Mouse (Mus musculus): ENCODE results near the gene Rai2. TPM values are rescaled to one million over a fixed set of nuclear protein-coding genes. Genes with fewer than 3 reads are reported as not detected.

Rai2 gene
- polyA plus RNA-seq, 1 experiment: 3.8 TPM

DNA sequence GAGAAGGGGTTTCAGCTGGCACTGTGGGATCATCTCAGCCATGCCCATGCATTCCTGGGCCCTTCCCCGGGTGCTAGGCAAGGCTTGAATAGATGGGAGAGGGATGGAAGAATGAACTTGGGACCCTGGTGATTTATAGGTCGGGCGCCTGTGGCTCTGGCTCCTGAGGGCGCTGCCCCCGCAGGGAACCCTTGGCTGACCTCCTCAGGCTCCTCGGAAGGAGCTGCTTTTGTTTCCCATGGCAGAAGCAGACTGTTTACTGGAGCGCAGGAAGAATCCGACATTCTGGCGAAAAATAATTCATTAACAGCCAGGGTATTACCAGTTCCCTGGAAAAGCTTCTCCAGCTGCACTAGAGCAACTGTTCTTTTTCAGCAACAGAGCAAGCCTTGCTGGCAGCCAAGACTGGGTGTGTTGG lies 6.5 kb downstream of the Rai2 start:
- Histone ChIP-seq H3K36me3 (ENCODE audit: control insufficient read depth, insufficient read depth, low read length) (no peaks in the 10 kb centered on the region), H3K27me3 (ENCODE audit: control insufficient read depth, insufficient read depth, low read length) (no peaks in the 10 kb centered on the region), H3K4me1 (replicated peaks; ENCODE audit: control insufficient read depth, insufficient read depth, low read length) (no peaks in the 10 kb centered on the region), H3K27ac (ENCODE audit: control insufficient read depth, insufficient read depth, low read length) (no peak overlapping the region), H3K4me3 (ENCODE audit: control insufficient read depth, insufficient read depth, low read length) (no peak overlapping the region)
- TF ChIP-seq CTCF (IDR thresholded peaks at IDR 0.05; ENCODE audit: borderline replicate concordance, control insufficient read depth, extremely low read depth, insufficient read depth, low read length, poor library complexity): no peak
- no peak for TF ChIP-seq POLR2A (IDR thresholded peaks at IDR 0.05; ENCODE audit: control insufficient read depth, extremely low read depth, insufficient read depth, low read length, poor library complexity)
- DNase-seq: no peak
- 86% methylated on average over 9 of the region's 9 CpGs for WGBS

DNA sequence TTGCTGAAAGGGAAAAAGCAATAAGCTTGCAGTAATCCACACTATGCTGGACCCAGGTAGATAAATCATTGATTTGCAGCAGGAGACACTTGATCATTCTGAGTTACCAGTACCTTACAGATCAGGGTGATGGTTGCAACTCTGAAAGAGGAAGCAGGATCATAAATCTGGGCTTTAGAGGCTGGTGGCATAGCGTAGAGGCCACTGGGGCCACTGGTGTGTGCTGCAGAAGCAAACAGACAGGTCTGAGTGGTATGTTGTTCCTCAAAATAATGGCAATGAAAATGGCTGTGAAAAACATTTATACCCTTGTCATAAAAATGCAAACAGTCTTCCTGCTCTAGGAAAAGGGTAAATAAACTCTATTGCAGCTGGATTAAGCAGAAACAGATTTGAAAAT lies 9.4 kb downstream of the Rai2 start:
- Histone ChIP-seq H3K4me1 (replicated peaks; ENCODE audit: control insufficient read depth, insufficient read depth, low read length) (no peaks in the 10 kb centered on the region), H3K4me3 (ENCODE audit: control insufficient read depth, insufficient read depth, low read length) (no peak overlapping the region), H3K27ac (ENCODE audit: control insufficient read depth, insufficient read depth, low read length) (no peak overlapping the region), H3K27me3 (ENCODE audit: control insufficient read depth, insufficient read depth, low read length) (no peaks in the 10 kb centered on the region), H3K36me3 (ENCODE audit: control insufficient read depth, insufficient read depth, low read length) (no peaks in the 10 kb centered on the region)
- no peak for DNase-seq
- 35% methylated on average over 1 of the region's 1 CpGs for WGBS
- no peak for TF ChIP-seq POLR2A (IDR thresholded peaks at IDR 0.05; ENCODE audit: control insufficient read depth, extremely low read depth, insufficient read depth, low read length, poor library complexity)
- TF ChIP-seq CTCF (IDR thresholded peaks at IDR 0.05; ENCODE audit: borderline replicate concordance, control insufficient read depth, extremely low read depth, insufficient read depth, low read length, poor library complexity): no peak

DNA sequence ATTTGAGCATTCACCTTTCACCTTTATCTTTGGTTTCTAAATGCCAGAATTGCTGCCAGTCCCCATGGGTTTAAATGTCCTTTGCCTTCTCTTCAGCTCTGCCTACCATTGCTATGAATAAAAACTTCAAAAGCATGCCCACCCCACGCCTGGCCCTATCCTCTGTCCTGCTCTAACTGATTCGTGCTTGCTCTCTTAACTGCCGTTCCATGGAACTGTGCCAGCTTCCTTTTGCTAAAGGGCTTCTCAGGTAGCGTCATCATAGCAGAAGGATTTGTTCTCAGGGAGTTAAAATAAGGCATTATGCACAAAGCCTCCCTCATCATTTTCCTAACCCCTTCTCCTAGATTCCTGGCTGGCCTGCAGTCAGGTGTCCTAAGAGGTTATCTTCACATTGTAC lies 11.6 kb downstream of the Rai2 start:
- no peak for DNase-seq
- TF ChIP-seq POLR2A (IDR thresholded peaks at IDR 0.05; ENCODE audit: control insufficient read depth, extremely low read depth, insufficient read depth, low read length, poor library complexity): no peak
- TF ChIP-seq CTCF (IDR thresholded peaks at IDR 0.05; ENCODE audit: borderline replicate concordance, control insufficient read depth, extremely low read depth, insufficient read depth, low read length, poor library complexity): no peak
- no peaks in the 10 kb centered on the region for H3K27me3 ChIP-seq (ENCODE audit: control insufficient read depth, insufficient read depth, low read length)
- H3K4me3 ChIP-seq (ENCODE audit: control insufficient read depth, insufficient read depth, low read length): no peak overlapping the region
- 57% methylated on average over 4 of the region's 4 CpGs for WGBS
- H3K27ac ChIP-seq (ENCODE audit: control insufficient read depth, insufficient read depth, low read length): no peak overlapping the region
- H3K36me3 ChIP-seq (ENCODE audit: control insufficient read depth, insufficient read depth, low read length): no peaks in the 10 kb centered on the region
- H3K4me1 ChIP-seq (replicated peaks; ENCODE audit: control insufficient read depth, insufficient read depth, low read length): no peaks in the 10 kb centered on the region

DNA sequence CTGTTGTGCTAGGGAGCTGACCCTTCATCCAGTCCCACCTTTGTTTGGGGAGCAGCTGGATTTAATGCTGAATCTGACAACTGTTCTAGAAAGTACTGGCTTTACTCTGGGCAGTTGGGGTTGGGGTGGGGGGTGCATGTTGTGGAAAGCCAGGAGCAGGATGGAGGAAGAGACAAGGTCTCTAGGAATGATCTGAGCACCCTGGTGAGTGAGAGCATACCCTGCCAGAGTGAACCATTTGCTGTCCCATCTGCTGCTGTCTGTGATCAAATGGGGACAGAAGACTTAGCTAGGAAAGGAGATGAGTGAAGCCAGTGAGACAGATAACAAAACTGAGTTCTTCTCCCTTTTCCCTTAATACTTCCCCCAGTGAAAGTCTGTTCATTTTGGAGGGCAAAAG lies 13.2 kb downstream of the Rai2 start:
- H3K4me3 ChIP-seq (ENCODE audit: control insufficient read depth, insufficient read depth, low read length): no peak overlapping the region
- no peak for DNase-seq
- H3K36me3 ChIP-seq (ENCODE audit: control insufficient read depth, insufficient read depth, low read length): no peaks in the 10 kb centered on the region
- no peaks in the 10 kb centered on the region for H3K27me3 ChIP-seq (ENCODE audit: control insufficient read depth, insufficient read depth, low read length)
- no peaks in the 10 kb centered on the region for H3K4me1 ChIP-seq (replicated peaks; ENCODE audit: control insufficient read depth, insufficient read depth, low read length)
- H3K27ac ChIP-seq (ENCODE audit: control insufficient read depth, insufficient read depth, low read length): no peak overlapping the region
- TF ChIP-seq CTCF (IDR thresholded peaks at IDR 0.05; ENCODE audit: borderline replicate concordance, control insufficient read depth, extremely low read depth, insufficient read depth, low read length, poor library complexity): no peak
- TF ChIP-seq POLR2A (IDR thresholded peaks at IDR 0.05; ENCODE audit: control insufficient read depth, extremely low read depth, insufficient read depth, low read length, poor library complexity): no peak

DNA sequence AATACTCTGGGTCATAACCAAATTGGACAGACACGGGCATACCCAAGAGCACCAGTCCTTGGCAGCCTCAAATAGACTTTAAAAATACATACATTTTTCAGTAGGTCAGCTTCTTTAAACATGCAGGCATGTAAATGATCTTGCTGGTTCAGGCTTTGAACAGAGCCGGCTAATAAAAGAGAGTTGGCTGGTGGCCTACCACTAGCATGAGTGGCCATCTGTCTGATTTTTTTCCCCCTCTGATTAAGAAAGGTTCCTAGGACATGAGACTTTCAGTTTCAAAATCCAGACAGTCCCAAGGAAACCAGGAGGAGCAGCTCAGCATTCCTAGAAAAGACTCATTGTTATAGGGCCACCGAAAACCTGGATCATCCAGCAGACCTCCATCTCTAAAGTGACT lies 15.0 kb downstream of the Rai2 start:
- H3K36me3 ChIP-seq (ENCODE audit: control insufficient read depth, insufficient read depth, low read length): no peaks in the 10 kb centered on the region
- WGBS: 98% methylated on average over 3 of the region's 3 CpGs
- H3K27ac ChIP-seq (ENCODE audit: control insufficient read depth, insufficient read depth, low read length): no peak overlapping the region
- no peak overlapping the region for H3K4me3 ChIP-seq (ENCODE audit: control insufficient read depth, insufficient read depth, low read length)
- H3K27me3 ChIP-seq (ENCODE audit: control insufficient read depth, insufficient read depth, low read length): no peaks in the 10 kb centered on the region
- TF ChIP-seq POLR2A (IDR thresholded peaks at IDR 0.05; ENCODE audit: control insufficient read depth, extremely low read depth, insufficient read depth, low read length, poor library complexity) (no peak), CTCF (IDR thresholded peaks at IDR 0.05; ENCODE audit: borderline replicate concordance, control insufficient read depth, extremely low read depth, insufficient read depth, low read length, poor library complexity) (no peak)
- no peaks in the 10 kb centered on the region for H3K4me1 ChIP-seq (replicated peaks; ENCODE audit: control insufficient read depth, insufficient read depth, low read length)
- no peak for DNase-seq

DNA sequence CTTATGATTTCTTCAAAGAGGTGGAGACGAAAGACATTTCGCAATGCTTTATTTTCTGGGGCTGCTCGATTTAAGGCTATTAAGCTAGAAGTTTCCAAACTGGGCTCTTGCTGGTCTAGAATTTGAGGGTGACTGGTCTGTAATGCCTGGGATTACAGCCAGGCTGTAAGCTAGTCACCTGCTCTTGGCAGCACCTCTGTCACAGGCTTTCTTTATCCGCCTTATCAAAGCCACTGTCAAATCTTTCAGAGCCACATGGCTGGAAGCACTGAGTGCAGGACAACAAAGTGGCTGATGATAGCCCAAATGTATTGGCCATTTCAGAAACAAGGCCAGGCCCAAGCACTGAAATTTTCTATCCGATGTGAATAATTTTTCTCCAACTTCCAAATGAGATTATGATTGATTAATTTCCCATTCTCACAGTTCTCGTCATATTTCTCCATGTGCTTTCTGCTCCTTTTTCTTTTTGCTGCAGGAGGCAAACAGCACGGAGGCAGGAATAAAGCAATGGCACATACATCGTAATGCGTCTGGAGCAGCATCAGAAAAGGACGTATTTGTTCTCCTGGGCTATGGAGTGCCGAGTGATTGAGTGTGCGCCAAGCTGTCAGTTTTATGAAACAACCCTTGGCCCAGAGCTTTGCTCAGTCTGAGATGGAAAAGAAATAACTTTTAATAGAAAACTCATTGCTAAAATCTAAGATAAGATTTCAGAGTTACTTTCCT lies 16.9 kb downstream of the Rai2 start:
- Histone ChIP-seq H3K4me1 (replicated peaks; ENCODE audit: control insufficient read depth, insufficient read depth, low read length) (no peaks in the 10 kb centered on the region), H3K4me3 (ENCODE audit: control insufficient read depth, insufficient read depth, low read length) (no peak overlapping the region), H3K27ac (ENCODE audit: control insufficient read depth, insufficient read depth, low read length) (no peak overlapping the region), H3K27me3 (ENCODE audit: control insufficient read depth, insufficient read depth, low read length) (no peaks in the 10 kb centered on the region), H3K36me3 (ENCODE audit: control insufficient read depth, insufficient read depth, low read length) (no peaks in the 10 kb centered on the region)
- no peak for DNase-seq
- no peak for TF ChIP-seq POLR2A (IDR thresholded peaks at IDR 0.05; ENCODE audit: control insufficient read depth, extremely low read depth, insufficient read depth, low read length, poor library complexity)
- TF ChIP-seq CTCF (IDR thresholded peaks at IDR 0.05; ENCODE audit: borderline replicate concordance, control insufficient read depth, extremely low read depth, insufficient read depth, low read length, poor library complexity): no peak
- 97% methylated on average over 12 of the region's 12 CpGs for WGBS

DNA sequence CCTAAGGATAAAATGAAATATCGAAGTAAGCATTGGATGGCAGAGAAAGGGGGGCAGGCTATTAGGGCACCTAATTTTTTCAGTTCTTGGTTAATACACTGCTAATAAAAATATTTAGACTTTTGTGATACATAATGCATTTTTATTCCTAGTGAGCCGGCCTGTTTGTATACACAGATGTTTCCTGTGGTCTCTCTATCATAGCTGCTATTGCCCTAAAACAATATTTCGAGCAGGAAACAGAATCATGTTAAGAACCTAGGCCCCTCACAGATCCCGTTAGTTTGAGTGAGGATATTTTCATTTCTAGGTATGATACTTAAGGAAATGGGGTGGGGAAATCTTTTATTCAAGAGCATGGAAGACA lies 17.4 kb downstream of the Rai2 start:
- Histone ChIP-seq H3K36me3 (ENCODE audit: control insufficient read depth, insufficient read depth, low read length) (no peaks in the 10 kb centered on the region), H3K27me3 (ENCODE audit: control insufficient read depth, insufficient read depth, low read length) (no peaks in the 10 kb centered on the region), H3K4me3 (ENCODE audit: control insufficient read depth, insufficient read depth, low read length) (no peak overlapping the region), H3K27ac (ENCODE audit: control insufficient read depth, insufficient read depth, low read length) (no peak overlapping the region), H3K4me1 (replicated peaks; ENCODE audit: control insufficient read depth, insufficient read depth, low read length) (no peaks in the 10 kb centered on the region)
- DNase-seq: no peak
- 61% methylated on average over 4 of the region's 4 CpGs for WGBS
- TF ChIP-seq CTCF (IDR thresholded peaks at IDR 0.05; ENCODE audit: borderline replicate concordance, control insufficient read depth, extremely low read depth, insufficient read depth, low read length, poor library complexity) (no peak), POLR2A (IDR thresholded peaks at IDR 0.05; ENCODE audit: control insufficient read depth, extremely low read depth, insufficient read depth, low read length, poor library complexity) (no peak)

Measured in thymus, adult 2 months (tissue).